In the genomic region with DNA sequence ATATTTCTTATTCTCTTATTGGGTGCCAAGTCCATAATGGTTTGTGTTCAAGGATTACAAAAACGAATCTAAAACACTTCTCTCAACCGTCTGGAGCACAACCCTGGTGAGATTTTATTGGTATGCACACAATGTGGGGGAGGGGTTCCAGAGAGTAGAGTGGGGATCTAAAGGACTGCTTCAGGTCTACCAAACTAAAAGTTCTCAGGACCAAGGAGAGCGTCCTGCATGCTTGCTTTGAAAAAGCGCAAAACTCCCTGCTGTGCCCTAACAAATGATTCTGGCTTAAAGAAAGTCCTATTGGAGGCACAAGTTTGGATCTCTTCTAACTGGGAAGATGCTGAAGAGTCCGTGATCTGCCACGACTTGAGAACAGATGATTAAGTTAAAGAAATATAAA, we compare ENCODE assay signal across 17 mouse cellular contexts.
DNase-seq lines count a peak whose midpoint lies in the region; TF ChIP-seq lines count a peak whose summit lies in the region.
"Had no signal": no experiment of that assay in that cellular context is flagged by ENCODE, and none has a peak within 500 bp of the region (broad histone marks: within the 10 kb centered on the region; RNA-seq: fewer than 3 reads in every experiment).

No protein-coding gene starts in this region.

- no peaks in the 10 kb centered on the region for H3K36me3 ChIP-seq in kidney, adult 2 months (ENCODE audit: control insufficient read depth, insufficient read depth, low read length)
- H3K36me3 ChIP-seq: hindbrain, embryonic 13.5 days; midbrain, embryonic 12.5 days; neural tube, embryonic 12.5 days had no signal

- no peak for TF ChIP-seq POLR2A in kidney, adult 2 months (IDR thresholded peaks at IDR 0.05; ENCODE audit: low read depth, low read length)

- WGBS in kidney, adult 2 months = 9% methylated on average over 6 of the region's 6 CpGs

- H3K4me1 ChIP-seq in kidney, adult 2 months (ENCODE audit: control insufficient read depth, insufficient read depth, low read length) = no peaks in the 10 kb centered on the region

- no peak for TF ChIP-seq CTCF in kidney, adult 2 months (conservative IDR thresholded peaks at IDR 0.05; ENCODE audit: insufficient read depth, insufficient read length, low read depth, low read length)

- peak; percentile 7 for DNase-seq in adrenal gland, postnatal 14 days
- no peak for DNase-seq in adrenal gland, postnatal 4 days (ENCODE audit: low spot score in 2 of 2)
- DNase-seq in kidney, postnatal 4 days = peak; percentile 17 to 34
- no peak for DNase-seq in kidney, adult 2 months
- DNase-seq in ZHBTc4 (ENCODE audit: low read depth, low spot score) = peak; percentile 80
- DNase-seq in hindlimb bud, embryonic 11.5 days (ENCODE audit: extremely low spot score, low read depth, low spot score) = peak; percentile 30
- no peak for DNase-seq in layer of hippocampus, postnatal 25 days (ENCODE audit: extremely low spot score in 1 of 2, low spot score in 1 of 2)
- no peak for DNase-seq in layer of hippocampus, adult 9-10 months (ENCODE audit: low spot score)
- DNase-seq: adrenal gland, postnatal 36 days; B cell, adult 2 months; cerebellum, adult 18-20 months; left cerebral cortex, postnatal 4 days; lung, adult 18-20 months; thymus, adult 2 months had no signal

- no peak overlapping the region for H3K4me3 ChIP-seq in kidney, adult 2 months (ENCODE audit: insufficient read depth, low read depth, low read length)
- H3K4me3 ChIP-seq: hindbrain, embryonic 13.5 days; midbrain, embryonic 12.5 days; neural tube, embryonic 12.5 days had no signal

- H3K27ac ChIP-seq in kidney, adult 2 months (ENCODE audit: insufficient read depth, low read depth, low read length) = no peak overlapping the region
- H3K27ac ChIP-seq: hindbrain, embryonic 13.5 days; midbrain, embryonic 12.5 days; neural tube, embryonic 12.5 days had no signal

- no peaks in the 10 kb centered on the region for H3K27me3 ChIP-seq in kidney, adult 2 months (replicated peaks; ENCODE audit: control insufficient read depth, insufficient read depth, low read length)
- H3K27me3 ChIP-seq: hindbrain, embryonic 13.5 days; midbrain, embryonic 12.5 days; neural tube, embryonic 12.5 days had no signal

Comparison
In these comparisons a context has a peak if more than half of its experiments do, and no peak if none do; other contexts are left out.
1. DNase-seq: peak in adrenal gland, postnatal 14 days (single experiment), kidney, postnatal 4 days (2 of 2), ZHBTc4 (single experiment) and hindlimb bud, embryonic 11.5 days (single experiment); none in adrenal gland, postnatal 4 days (0 of 2), kidney, adult 2 months (single experiment), layer of hippocampus, postnatal 25 days (0 of 2) and layer of hippocampus, adult 9-10 months (single experiment).